Mouse (Mus musculus) monocyte, adult 2 months (primary cell): ENCODE results near the gene Tbcel.
A peak's percentile ranks its signal among the peaks of the same experiment; 100 is the strongest.

ENCODE experiments used
- DNase-seq, 2 experiments: peaks; one replicate each; pipeline ENCODE4 v3.0.0; 2022; ENCODE audit warnings: low spot score in 2 of 2, low read depth in 1 of 2

The Tbcel gene

GRCm38 (mm10) chr9:42486913-42487312 lies 20.7 kb downstream of the Tbcel start:
- no peak for DNase-seq

DNA sequence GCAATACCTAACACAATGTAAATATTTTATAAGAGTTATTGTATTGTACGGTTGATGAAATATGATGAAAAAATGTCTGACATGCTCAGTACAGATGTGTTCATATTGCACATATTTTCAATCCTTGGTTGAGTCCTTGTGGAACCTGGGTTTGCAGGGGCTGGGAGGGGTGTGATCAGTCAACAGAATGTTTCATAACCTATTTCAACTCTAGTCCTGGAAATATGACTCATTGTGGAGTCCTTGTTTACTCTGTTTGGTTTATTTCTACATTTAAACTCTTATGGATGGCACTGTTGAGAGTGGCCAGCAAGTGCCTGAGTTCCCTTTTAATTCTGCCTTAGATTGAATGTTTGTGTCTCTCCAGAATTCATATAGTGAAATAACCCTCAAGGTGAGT lies 22.9 kb downstream of the Tbcel start:
- DNase-seq = no peak

DNA sequence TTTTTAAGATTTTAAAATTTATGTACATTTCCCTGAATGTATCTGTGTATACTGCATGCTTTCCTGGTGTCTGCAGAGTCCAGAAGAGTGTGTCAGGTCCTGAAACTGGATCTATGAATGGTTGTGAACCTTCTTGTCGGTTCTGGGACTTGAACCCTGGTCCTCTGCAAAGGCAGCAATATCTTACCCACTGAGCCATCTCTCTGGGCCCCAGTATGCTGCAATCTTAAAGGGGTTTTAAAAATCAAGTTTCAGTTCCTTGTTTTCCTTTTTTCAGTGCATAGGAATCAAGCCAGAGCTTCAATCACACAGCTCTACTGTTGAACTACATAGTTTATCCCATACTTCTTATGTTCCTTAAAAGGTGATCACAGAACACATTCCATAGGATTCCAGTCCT lies 24.7 kb downstream of the Tbcel start:
- DNase-seq = no peak

GRCm38 (mm10) chr9:42476166-42476565 lies 31.4 kb downstream of the Tbcel start:
- DNase-seq = no peak

GRCm38 (mm10) chr9:42474244-42474643 lies 33.4 kb downstream of the Tbcel start:
- DNase-seq = no peak

- peak; percentile 52 to 68 for DNase-seq
Observed at GRCm38 (mm10) chr9:42471921-42472747, 35.5 kb downstream of the Tbcel start.

GRCm38 (mm10) chr9:42471214-42471613 lies 36.4 kb downstream of the Tbcel start:
- DNase-seq = no peak

DNA sequence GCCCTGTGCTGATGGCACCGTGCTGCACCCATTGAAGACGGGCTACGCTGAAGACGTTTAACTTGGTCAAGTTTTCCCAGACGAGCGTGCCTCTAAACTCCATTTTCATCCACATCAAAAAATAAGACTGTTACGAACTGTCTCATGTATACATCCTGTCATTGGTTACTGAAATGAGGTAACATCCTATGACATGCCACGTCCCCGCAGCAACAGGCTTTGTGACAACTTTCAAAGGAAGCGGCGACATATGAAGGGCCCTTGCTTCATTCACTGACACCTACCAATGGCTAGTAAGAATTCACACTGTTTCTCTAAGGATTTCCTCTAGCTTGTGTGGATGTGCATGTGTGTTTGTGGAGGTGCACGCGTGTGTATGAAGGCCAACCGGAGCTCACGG lies 38.3 kb downstream of the Tbcel start:
- DNase-seq = no peak

DNA sequence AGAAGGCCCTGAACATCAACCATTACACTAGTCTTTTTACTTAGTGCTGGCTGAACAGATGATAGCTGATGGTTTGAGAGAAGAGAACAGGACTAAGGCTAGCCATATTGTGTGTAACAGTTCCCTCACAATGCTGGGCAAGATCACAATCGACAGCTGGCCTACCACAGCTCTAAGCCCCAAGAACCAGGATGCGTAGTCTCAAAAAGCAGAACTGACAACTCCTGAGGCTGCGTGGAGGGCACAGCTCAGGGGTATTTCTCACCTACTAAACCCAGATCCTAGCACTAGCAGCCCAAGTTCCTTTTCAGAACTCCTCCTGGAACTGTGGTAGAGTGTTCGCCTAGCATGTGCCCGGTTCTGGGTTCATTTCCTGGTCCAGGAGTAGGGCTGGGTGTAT lies 39.2 kb downstream of the Tbcel start:
- DNase-seq = no peak

DNA sequence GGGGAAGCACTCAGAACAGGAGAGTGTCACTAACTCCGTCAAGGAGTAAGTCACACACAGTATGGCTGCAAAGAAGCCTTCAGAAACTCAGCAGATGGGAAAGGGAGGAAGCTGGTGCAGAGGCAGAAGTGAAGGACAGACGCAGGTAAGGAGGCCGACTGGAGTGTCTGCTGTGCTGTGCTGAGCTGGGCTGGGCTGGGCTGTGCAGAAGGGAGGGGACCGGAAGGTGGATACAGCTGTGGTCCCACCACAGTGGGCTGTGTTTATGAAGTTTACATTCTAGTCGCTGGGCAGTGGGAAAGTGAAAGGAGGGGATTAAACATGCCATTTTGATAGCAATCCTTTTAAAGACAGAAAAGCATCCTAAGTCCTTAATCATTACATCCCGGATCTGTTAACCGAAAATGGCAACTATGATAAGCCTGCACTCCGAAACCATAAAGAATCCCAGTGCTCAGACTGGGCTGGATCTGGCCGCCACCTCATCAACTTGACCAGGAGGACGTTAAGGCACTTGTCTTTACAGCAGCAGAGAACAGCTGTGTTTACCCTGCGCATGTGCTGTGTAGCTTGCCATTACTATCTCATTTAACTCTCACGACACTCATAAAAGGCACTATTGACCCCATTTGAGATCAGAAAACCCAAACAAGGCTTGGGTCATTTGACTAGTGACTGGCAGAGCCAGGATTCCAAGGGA lies 40.3 kb downstream of the Tbcel start:
- no peak for DNase-seq

GRCm38 (mm10) chr9:42465661-42466091 lies 41.9 kb downstream of the Tbcel start:
- DNase-seq = no peak

- no peak for DNase-seq
Observed at GRCm38 (mm10) chr9:42464181-42464580, 43.4 kb downstream of the Tbcel start.

DNA sequence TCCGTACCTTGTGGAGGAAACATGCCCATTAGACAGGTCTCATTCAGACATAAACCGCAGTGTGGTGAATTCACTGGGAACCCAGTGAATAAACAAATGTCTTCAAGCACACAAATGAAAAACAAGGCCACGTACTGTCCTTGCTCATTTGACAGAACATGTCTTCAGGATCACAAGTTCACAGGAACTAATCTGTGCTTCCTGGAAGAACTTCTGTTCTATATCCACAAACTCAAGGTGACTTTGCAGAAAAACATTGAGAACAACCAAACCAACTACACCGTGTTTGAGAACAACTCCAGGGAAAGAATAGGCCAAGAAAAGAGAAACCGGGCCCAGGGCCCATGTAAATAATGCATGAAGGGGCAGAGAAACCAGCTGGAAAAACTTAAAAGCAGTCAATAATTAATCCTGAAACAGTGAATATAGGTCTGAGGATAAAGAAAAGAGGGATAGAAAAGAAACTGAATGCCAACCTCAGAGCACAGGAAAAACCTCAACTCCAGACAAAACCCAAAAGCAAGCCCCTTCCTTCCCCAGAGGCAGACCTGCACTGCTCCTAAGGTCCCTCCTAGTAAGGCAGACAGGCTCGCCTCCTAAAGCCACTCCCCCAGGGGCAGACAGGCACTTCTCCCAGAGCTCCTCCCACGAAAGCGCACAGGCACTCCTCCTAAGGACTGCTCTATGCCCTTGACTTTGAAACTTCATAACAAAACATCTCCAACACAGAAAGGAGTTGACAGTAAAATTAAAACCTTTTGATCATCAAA lies 44.2 kb downstream of the Tbcel start:
- DNase-seq = no peak

DNA sequence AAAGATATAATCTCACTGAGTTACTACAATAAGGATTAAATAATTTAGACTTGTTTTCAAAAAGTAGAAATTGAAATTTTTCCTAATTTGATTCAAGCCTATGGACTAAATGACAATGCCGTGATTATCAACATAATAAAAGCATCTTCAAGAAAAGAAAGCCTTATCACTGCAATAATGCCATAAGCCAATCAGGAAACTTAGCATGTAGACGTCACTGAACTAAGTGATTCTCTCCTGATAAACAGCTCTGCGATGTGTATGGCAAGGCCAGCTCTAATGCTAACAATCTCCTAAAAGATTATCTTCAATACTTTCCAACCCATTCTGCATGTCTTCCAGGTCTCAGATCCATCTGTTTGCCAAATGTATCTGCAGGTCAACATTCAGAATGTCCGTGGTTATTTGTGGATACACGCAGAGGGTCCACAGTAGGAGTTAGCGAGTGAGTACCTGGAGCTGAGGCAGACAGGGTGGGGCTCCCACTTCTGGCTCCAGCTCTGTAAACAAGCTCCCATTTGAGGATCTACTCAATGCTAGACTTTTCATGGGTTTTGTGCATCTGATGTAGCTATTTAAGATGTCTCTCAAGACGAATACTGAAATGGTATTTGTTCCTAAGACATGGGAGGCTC lies 44.9 kb downstream of the Tbcel start:
- no peak for DNase-seq

GRCm38 (mm10) chr9:42461390-42462108 lies 46.1 kb downstream of the Tbcel start:
- no peak for DNase-seq

- no peak for DNase-seq
Observed at GRCm38 (mm10) chr9:42460353-42460752, 47.3 kb downstream of the Tbcel start.

GRCm38 (mm10) chr9:42459736-42460135 lies 47.9 kb downstream of the Tbcel start:
- DNase-seq = no peak

- no peak for DNase-seq
Observed at GRCm38 (mm10) chr9:42458741-42459515, 48.7 kb downstream of the Tbcel start.

GRCm38 (mm10) chr9:42457501-42457900 lies 50.1 kb downstream of the Tbcel start:
- DNase-seq = no peak

DNA sequence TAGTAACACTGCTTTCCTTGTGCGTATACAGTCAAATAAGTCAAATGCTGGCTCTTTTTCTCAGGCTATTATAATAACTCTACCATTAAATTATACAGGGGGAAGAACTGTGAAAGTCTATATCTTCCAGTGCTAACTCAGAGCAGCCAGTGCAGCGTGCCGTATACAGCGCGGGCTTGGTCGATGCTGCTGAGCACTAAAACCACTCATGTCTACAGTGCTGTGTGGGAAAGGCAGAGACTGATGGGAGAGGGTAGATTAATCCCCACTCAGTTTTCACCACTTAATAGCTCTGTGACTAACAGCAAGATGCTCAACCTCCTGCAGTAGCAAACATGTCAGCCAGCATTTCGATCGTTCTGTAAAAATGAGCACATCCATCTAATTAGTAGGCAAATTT lies 53.2 kb downstream of the Tbcel start:
- no peak for DNase-seq
